In the genomic region with DNA sequence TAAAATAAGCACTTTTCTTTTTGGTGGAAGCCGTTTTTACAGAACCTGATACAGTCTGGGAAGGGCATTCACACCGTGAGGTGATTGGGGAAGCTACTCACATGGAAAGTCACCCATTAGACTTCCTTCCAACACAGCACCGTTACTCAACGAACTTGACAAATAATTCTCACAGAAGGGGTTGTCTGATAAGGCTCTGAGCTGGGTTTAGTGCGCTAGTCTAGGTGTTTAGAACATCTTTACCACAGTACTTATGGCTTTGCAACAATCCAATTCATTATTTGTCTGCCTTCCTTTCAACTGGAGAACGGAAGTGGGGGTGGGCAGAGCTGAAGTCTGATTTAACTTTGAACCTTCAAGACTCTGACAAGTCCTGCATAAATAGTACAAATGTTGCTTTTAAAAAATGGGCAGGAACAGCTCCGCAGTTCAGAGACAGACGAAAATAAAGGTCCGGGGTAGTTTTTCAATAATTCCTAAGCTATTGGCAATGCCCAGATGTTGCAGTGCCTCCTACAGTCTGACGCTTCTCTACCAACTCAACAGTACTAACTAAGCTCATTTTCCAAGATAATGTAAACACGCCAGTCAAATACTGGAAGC, we compare ENCODE assay signal across 8 mouse cellular contexts. TPM values are rescaled to one million over a fixed set of nuclear protein-coding genes. Genes with fewer than 3 reads are reported as not detected.
DNase-seq lines count a peak whose midpoint lies in the region; ATAC-seq and TF ChIP-seq lines count a peak whose summit lies in the region.

No protein-coding gene starts in this region.

- ATAC-seq in embryonic facial prominence, embryonic 14.5 days (ENCODE audit: low read depth): no peak
- ATAC-seq in hindbrain, postnatal 0 days: peak; percentile 19
- peak; percentile 22 for ATAC-seq in lung, postnatal 0 days
- peak; percentile 8; the same call in 1 of the 2 replicates for ATAC-seq in stomach, embryonic 16.5 days (ENCODE audit: insufficient read depth, low FRiP score)

- H3K27me3 ChIP-seq in spleen, adult 2 months (ENCODE audit: control insufficient read depth, insufficient read depth, low read length): no peaks in the 10 kb centered on the region
- no peaks in the 10 kb centered on the region for H3K27me3 ChIP-seq in embryonic facial prominence, embryonic 14.5 days (replicated peaks; ENCODE audit: control insufficient read depth, insufficient read depth, low read length)
- no peaks in the 10 kb centered on the region for H3K27me3 ChIP-seq in hindbrain, postnatal 0 days (ENCODE audit: insufficient read depth, low read length)
- H3K27me3 ChIP-seq in lung, postnatal 0 days (replicated peaks; ENCODE audit: insufficient read depth, low read length): no peaks in the 10 kb centered on the region
- H3K27me3 ChIP-seq in stomach, embryonic 16.5 days (ENCODE audit: control insufficient read depth, insufficient read depth, low read length): no peaks in the 10 kb centered on the region

- H3K4me3 ChIP-seq in spleen, adult 2 months (ENCODE audit: extremely low read depth, insufficient read depth, insufficient read length): peak overlapping the region; percentile 75
- peak overlapping the region; percentile 77 for H3K4me3 ChIP-seq in embryonic facial prominence, embryonic 14.5 days (ENCODE audit: low read depth, low read length)
- H3K4me3 ChIP-seq in hindbrain, postnatal 0 days (ENCODE audit: low read length): peak overlapping the region; percentile 81
- peak overlapping the region; percentile 65 for H3K4me3 ChIP-seq in lung, postnatal 0 days (ENCODE audit: low read depth, low read length)
- H3K4me3 ChIP-seq in stomach, embryonic 16.5 days (replicated peaks; ENCODE audit: low read length): peak overlapping the region; percentile 86

- H3K9me3 ChIP-seq in embryonic facial prominence, embryonic 14.5 days (ENCODE audit: control insufficient read depth, low read length): no peaks in the 10 kb centered on the region
- H3K9me3 ChIP-seq in hindbrain, postnatal 0 days (ENCODE audit: low read length): no peaks in the 10 kb centered on the region
- H3K9me3 ChIP-seq in lung, postnatal 0 days (ENCODE audit: low read length): no peaks in the 10 kb centered on the region
- H3K9me3 ChIP-seq in stomach, embryonic 16.5 days (replicated peaks; ENCODE audit: control insufficient read depth, low read length): no peaks in the 10 kb centered on the region

- peak overlapping the region; percentile 70 for H3K27ac ChIP-seq in spleen, adult 2 months (ENCODE audit: insufficient read depth, low read length)
- peak overlapping the region; percentile 68 for H3K27ac ChIP-seq in embryonic facial prominence, embryonic 14.5 days (replicated peaks; ENCODE audit: low read depth, low read length)
- peak overlapping the region; percentile 86 for H3K27ac ChIP-seq in hindbrain, postnatal 0 days
- H3K27ac ChIP-seq in lung, postnatal 0 days (ENCODE audit: low read length): peak overlapping the region; percentile 79
- peak overlapping the region; percentile 64; the same call in 1 of the 2 replicates for H3K27ac ChIP-seq in stomach, embryonic 16.5 days (ENCODE audit: low read length)

- peaks cover 5% of the 10 kb centered on the region for H3K4me1 ChIP-seq in spleen, adult 2 months (ENCODE audit: control insufficient read depth, insufficient read depth, insufficient read length)
- peaks cover 12% of the 10 kb centered on the region for H3K4me1 ChIP-seq in embryonic facial prominence, embryonic 14.5 days (ENCODE audit: control insufficient read depth, insufficient read depth, low read length)
- H3K4me1 ChIP-seq in hindbrain, postnatal 0 days (ENCODE audit: insufficient read depth, low read length): no peaks in the 10 kb centered on the region; the same call in 1 of the 2 replicates
- no peaks in the 10 kb centered on the region for H3K4me1 ChIP-seq in lung, postnatal 0 days (ENCODE audit: insufficient read depth, low read depth, low read length)
- peaks cover 10% of the 10 kb centered on the region for H3K4me1 ChIP-seq in stomach, embryonic 16.5 days (ENCODE audit: control insufficient read depth, insufficient read depth, low read length)

- no peak for TF ChIP-seq POLR2A in spleen, adult 2 months (IDR thresholded peaks at IDR 0.05; ENCODE audit: low read depth, low read length)

- H3K9ac ChIP-seq in embryonic facial prominence, embryonic 14.5 days (ENCODE audit: low read depth, low read length): peak overlapping the region; percentile 76
- peak overlapping the region; percentile 77 for H3K9ac ChIP-seq in hindbrain, postnatal 0 days (replicated peaks; ENCODE audit: low read length)
- H3K9ac ChIP-seq in lung, postnatal 0 days (replicated peaks; ENCODE audit: low read depth): 0 out of 2 replicates have a peak overlapping the region, but pooled peaks have one; percentile 61
- peak overlapping the region; percentile 83 for H3K9ac ChIP-seq in stomach, embryonic 16.5 days (ENCODE audit: low read length)

- DNase-seq in spleen, adult 2 months (ENCODE audit: low read depth in 1 of 2, low spot score in 2 of 2): peak in 1 of 2 experiments; percentile 18
- DNase-seq in spleen, postnatal 14 days (ENCODE audit: low spot score in 2 of 2): no peak
- no peak for DNase-seq in embryonic facial prominence, embryonic 14.5 days (ENCODE audit: low spot score)
- peak; percentile 13 for DNase-seq in hindbrain, postnatal 0 days (ENCODE audit: low spot score)
- peak; percentile 37 for DNase-seq in lung, postnatal 0 days (ENCODE audit: low spot score)
- no peak for DNase-seq in gastrocnemius, adult 8-10 months (ENCODE audit: low spot score in 2 of 2)
- DNase-seq in cerebellum, postnatal 10 days: no peak

- under 1% methylated on average over 11 of the region's 11 CpGs for WGBS in spleen, adult 2 months
- 36% methylated on average over 11 of the region's 11 CpGs for WGBS in embryonic facial prominence, embryonic 14.5 days
- 34% methylated on average over 11 of the region's 11 CpGs for WGBS in hindbrain, postnatal 0 days
- WGBS in lung, postnatal 0 days: 3% methylated on average over 11 of the region's 11 CpGs
- WGBS in stomach, embryonic 16.5 days: 5% methylated on average over 11 of the region's 11 CpGs

- TF ChIP-seq EP300 in lung, postnatal 0 days (IDR thresholded peaks at IDR 0.05): no peak

- TF ChIP-seq CTCF in spleen, adult 2 months (IDR thresholded peaks at IDR 0.05; ENCODE audit: extremely low read depth, insufficient read depth, insufficient read length, insufficient replicate concordance): no peak
- peak; percentile 51 for TF ChIP-seq CTCF in hindbrain, postnatal 0 days (IDR thresholded peaks at IDR 0.05; ENCODE audit: low read depth)
- peak; percentile 49 for TF ChIP-seq CTCF in lung, postnatal 0 days (IDR thresholded peaks at IDR 0.05)

- 0 out of 2 replicates have a peak, but pooled peaks cover 1% of the 10 kb centered on the region for H3K36me3 ChIP-seq in spleen, adult 2 months (ENCODE audit: control insufficient read depth, insufficient read depth, low read length)
- H3K36me3 ChIP-seq in embryonic facial prominence, embryonic 14.5 days (ENCODE audit: control insufficient read depth, insufficient read depth, low read length): no peaks in the 10 kb centered on the region; the same call in 1 of the 2 replicates
- no peaks in the 10 kb centered on the region for H3K36me3 ChIP-seq in hindbrain, postnatal 0 days (ENCODE audit: insufficient read depth, low read length)
- no peaks in the 10 kb centered on the region for H3K36me3 ChIP-seq in lung, postnatal 0 days (ENCODE audit: insufficient read depth, low read length)
- no peaks in the 10 kb centered on the region for H3K36me3 ChIP-seq in stomach, embryonic 16.5 days (ENCODE audit: control insufficient read depth, insufficient read depth, low read length)

- H3K4me2 ChIP-seq in embryonic facial prominence, embryonic 14.5 days (ENCODE audit: low read depth, low read length): peak overlapping the region; percentile 84
- peak overlapping the region; percentile 94 for H3K4me2 ChIP-seq in hindbrain, postnatal 0 days (ENCODE audit: low read depth, low read length)
- H3K4me2 ChIP-seq in lung, postnatal 0 days (replicated peaks; ENCODE audit: low read depth, low read length): peak overlapping the region; percentile 81
- H3K4me2 ChIP-seq in stomach, embryonic 16.5 days (ENCODE audit: low read depth, low read length): peak overlapping the region; percentile 91

RNA-seq across cellular contexts. Expression of a gene that starts 0.9 kb away (rescaled TPM):
- 24.7 and 30.2 TPM in 2 replicates for polyA plus RNA-seq in spleen, adult 2 months (2012; rRNA removed)
- polyA plus RNA-seq in embryonic facial prominence, embryonic 14.5 days (2014; fragmentation: Nextera tagmentation; extraction: Ambion mirVana): 46.3 and 49.5 TPM in 2 replicates
- 20.3 and 25.8 TPM in 2 replicates for total RNA-seq in hindbrain, postnatal 0 days (2014; rRNA removed)
- 18.3 and 18.9 TPM in 2 replicates for polyA plus RNA-seq in hindbrain, postnatal 0 days (2015; fragmentation: Nextera tagmentation; extraction: Ambion mirVana)
- polyA plus RNA-seq in lung, postnatal 0 days (2015; fragmentation: Nextera tagmentation; extraction: Ambion mirVana): 46.4 and 54.9 TPM in 2 replicates
- 31.2 and 32.4 TPM in 2 replicates for polyA plus RNA-seq in stomach, embryonic 16.5 days (2015; fragmentation: Nextera tagmentation; extraction: Ambion mirVana)
- total RNA-seq in gastrocnemius, adult 8-10 months (2022): 1 to 10 TPM; 3.6 to 5.5 (median 4.9) TPM

RNA-seq across cellular contexts. Expression of a gene that starts 24.1 kb away (rescaled TPM):
- polyA plus RNA-seq in spleen, adult 2 months (2012; rRNA removed): 0.83 TPM in 2 replicates
- 9.5 and 10.3 TPM in 2 replicates for polyA plus RNA-seq in embryonic facial prominence, embryonic 14.5 days (2014; fragmentation: Nextera tagmentation; extraction: Ambion mirVana)
- total RNA-seq in hindbrain, postnatal 0 days (2014; rRNA removed): 4.5 and 8.3 TPM in 2 replicates
- 5.6 and 5.8 TPM in 2 replicates for polyA plus RNA-seq in hindbrain, postnatal 0 days (2015; fragmentation: Nextera tagmentation; extraction: Ambion mirVana)
- 9.1 and 10.7 TPM in 2 replicates for polyA plus RNA-seq in lung, postnatal 0 days (2015; fragmentation: Nextera tagmentation; extraction: Ambion mirVana)
- 6.2 and 6.3 TPM in 2 replicates for polyA plus RNA-seq in stomach, embryonic 16.5 days (2015; fragmentation: Nextera tagmentation; extraction: Ambion mirVana)
- total RNA-seq in gastrocnemius, adult 8-10 months (2022): 1 to 10 TPM in 1 of 4 experiments, under 1 TPM in 3; 0.46 to 1.3 (median 0.79) TPM

RNA-seq across cellular contexts. Expression of a gene that starts 51.5 kb away (rescaled TPM):
- 12.9 and 20.8 TPM in 2 replicates for polyA plus RNA-seq in spleen, adult 2 months (2012; rRNA removed)
- 7.3 and 11.5 TPM in 2 replicates for polyA plus RNA-seq in embryonic facial prominence, embryonic 14.5 days (2014; fragmentation: Nextera tagmentation; extraction: Ambion mirVana)
- total RNA-seq in hindbrain, postnatal 0 days (2014; rRNA removed): 1.2 and 1.6 TPM in 2 replicates
- 0.76 and 0.96 TPM in 2 replicates for polyA plus RNA-seq in hindbrain, postnatal 0 days (2015; fragmentation: Nextera tagmentation; extraction: Ambion mirVana)
- polyA plus RNA-seq in lung, postnatal 0 days (2015; fragmentation: Nextera tagmentation; extraction: Ambion mirVana): 1.2 and 1.7 TPM in 2 replicates
- polyA plus RNA-seq in stomach, embryonic 16.5 days (2015; fragmentation: Nextera tagmentation; extraction: Ambion mirVana): 2.7 and 4.1 TPM in 2 replicates
- total RNA-seq in gastrocnemius, adult 8-10 months (2022): not detected

RNA-seq across cellular contexts. Expression of a gene that starts 56.9 kb away (rescaled TPM):
- polyA plus RNA-seq in spleen, adult 2 months (2012; rRNA removed): 2.8 and 3.3 TPM in 2 replicates
- polyA plus RNA-seq in embryonic facial prominence, embryonic 14.5 days (2014; fragmentation: Nextera tagmentation; extraction: Ambion mirVana): 1.6 and 2.1 TPM in 2 replicates
- total RNA-seq in hindbrain, postnatal 0 days (2014; rRNA removed): 1.8 and 2.3 TPM in 2 replicates
- polyA plus RNA-seq in hindbrain, postnatal 0 days (2015; fragmentation: Nextera tagmentation; extraction: Ambion mirVana): 3.1 and 3.6 TPM in 2 replicates
- 7.1 and 9.6 TPM in 2 replicates for polyA plus RNA-seq in lung, postnatal 0 days (2015; fragmentation: Nextera tagmentation; extraction: Ambion mirVana)
- polyA plus RNA-seq in stomach, embryonic 16.5 days (2015; fragmentation: Nextera tagmentation; extraction: Ambion mirVana): 0.53 and 0.76 TPM in 2 replicates
- 1 to 10 TPM in 1 of 4 experiments, under 1 TPM in 2, not detected in 1; 0.48 to 1.7 (median 0.79) TPM for total RNA-seq in gastrocnemius, adult 8-10 months (2022)

Comparison
In these comparisons a context has a peak if more than half of its experiments do, and no peak if none do; other contexts are left out.
1. DNase-seq: peak in hindbrain, postnatal 0 days (single experiment) and lung, postnatal 0 days (single experiment); none in spleen, postnatal 14 days (0 of 2), embryonic facial prominence, embryonic 14.5 days (single experiment), gastrocnemius, adult 8-10 months (0 of 2) and cerebellum, postnatal 10 days (0 of 2).
2. Peak in every context shown above with its lines, with median percentiles within 50 percentile points of each other: H3K27ac ChIP-seq, H3K4me3 ChIP-seq, H3K4me2 ChIP-seq and H3K9ac ChIP-seq.